Mouse (Mus musculus) spleen, adult 12 weeks (tissue): ENCODE results near the gene Arhgap25.

ENCODE experiments used
- DNase-seq: peaks from one replicate; pipeline ENCODE4 v3.0.0; 2022; ENCODE audit warnings: low spot score

Gene Arhgap25

DNA sequence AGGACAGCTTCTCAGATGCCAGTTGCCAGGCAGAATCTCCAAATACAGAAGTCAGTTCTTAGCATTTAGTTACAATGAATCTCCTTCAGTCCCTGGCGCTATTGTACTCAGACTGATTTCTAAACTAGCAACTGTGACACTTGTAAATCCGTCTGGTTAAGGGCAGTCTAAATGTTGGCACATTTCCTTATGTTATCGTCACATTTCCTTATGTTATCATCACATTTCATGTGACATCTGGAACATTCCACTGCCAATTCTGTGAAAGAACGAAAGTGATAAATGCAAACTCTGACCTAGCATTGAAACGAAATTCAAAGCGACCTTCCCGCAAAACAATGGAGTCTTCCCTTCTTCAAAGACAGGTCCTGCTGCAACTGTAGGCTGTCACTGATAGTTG is 87.8 kb downstream of the Arhgap25 start:
- no peak for DNase-seq

DNA sequence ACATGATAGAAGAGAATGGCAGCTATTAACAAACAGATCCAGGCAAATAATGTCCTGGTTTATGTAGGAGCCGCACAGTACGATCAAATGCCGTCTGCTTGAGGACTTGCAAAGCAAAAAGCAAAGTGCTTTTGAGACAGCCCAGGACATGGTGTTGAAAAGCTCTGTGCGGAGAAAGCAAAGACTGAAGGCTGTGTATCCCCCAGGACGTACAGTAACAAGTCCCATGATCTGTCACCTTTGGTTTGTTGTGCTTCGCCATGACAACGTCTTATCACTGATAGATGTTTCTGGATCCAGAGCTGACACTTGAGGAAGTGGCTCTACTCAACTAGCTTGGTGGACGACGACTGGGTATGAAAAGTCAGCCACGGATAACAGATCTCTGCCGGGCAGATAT is 89.8 kb downstream of the Arhgap25 start:
- DNase-seq, result no peak

- no peak for DNase-seq
These were observed 96.3 kb downstream of the Arhgap25 start for GRCm38 (mm10) chr6:87436745-87437144.

- DNase-seq, result no peak
These were observed 97.3 kb downstream of the Arhgap25 start for GRCm38 (mm10) chr6:87435791-87436190.

DNA sequence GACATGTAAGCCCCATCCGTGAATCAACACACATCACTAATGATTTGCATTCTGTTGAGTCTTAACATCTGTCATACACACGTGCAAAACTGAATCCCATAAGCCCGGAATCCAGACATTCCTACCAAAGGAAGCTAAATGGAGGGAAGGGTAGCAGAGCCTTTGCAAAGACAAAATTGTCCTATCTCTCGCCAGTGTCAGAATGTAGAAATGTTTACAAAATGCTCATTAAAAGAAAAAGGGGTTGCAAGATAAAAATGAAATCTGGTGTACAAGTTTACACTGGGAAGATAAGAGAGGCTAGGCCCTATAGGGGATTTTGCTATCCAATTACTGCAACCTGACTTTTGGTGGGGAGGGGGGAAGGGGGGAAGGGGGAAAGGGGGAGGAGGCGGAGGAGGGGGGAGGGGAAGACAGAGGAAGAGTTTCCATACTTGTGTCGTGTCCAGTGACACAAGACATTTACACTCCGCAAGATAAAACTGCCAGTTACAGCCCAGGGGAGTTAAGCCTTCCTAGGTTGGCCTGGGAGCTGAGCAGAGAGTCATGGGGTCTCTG is 104.5 kb downstream of the Arhgap25 start, which contains the start of gene Bmp10:
Gene Bmp10, plus strand, starts transcription at position 508 of the 558 bp plus-strand sequence.
- DNase-seq, result no peak

- DNase-seq, result no peak
These were observed 105.4 kb downstream of the Arhgap25 start for GRCm38 (mm10) chr6:87427616-87428015.

DNA sequence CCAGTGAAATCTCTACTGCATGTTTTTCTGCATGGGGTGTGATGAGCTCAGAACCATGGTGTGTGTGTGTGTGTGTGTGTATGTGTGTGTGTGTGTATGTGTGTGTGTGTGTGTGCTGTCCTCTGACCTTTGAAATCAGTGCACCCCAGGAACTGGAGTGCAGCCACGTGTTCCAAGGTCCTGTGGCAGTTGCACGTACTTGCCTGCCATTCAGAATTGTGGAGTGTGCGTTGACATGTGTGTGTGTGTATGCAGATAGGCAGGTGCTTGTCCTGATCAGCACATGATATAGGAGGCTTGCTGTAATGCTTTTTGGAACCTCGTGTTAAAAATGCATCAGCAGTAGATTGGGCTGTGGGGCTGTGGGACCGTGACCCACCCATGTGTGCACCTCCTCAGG is 106.1 kb downstream of the Arhgap25 start:
- DNase-seq, result no peak

DNA sequence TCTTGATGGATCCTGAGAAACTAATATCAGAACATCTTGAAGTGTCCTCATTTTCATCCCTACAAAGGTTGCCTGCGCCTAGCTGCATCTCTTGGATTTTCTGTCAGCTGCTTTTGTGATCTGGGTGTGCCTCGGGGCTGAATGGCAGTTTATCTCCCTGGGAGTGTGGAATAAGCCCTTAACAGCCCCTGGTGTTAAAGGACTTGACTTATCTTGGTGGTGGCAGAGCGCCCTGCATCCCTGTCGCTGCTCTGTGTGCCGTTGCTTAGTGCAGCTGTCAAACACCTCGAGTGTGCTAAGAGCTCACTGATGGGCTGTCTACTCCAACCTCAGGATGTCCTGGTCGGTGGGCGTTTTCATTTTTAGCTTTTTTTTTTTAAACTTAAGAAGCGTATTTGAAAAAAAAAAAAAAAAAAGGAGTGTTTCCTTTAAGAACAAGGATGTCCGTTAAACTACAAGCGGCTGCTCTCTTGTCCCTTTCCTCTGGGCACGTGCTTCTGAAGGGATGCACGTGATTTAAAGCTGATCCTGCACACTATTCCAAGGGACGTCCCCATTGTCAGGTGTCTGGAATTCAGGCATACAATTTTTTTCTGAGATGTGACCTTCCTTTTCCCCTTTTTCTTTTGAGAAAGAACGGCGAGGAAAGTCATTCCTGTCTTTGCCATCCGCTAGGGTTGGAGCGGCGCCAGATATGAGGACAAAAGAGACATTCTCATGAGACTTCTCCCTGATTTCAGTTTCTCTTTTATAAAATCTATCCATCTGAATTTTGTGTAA is 108.8 kb downstream of the Arhgap25 start:
- DNase-seq, result no peak

DNA sequence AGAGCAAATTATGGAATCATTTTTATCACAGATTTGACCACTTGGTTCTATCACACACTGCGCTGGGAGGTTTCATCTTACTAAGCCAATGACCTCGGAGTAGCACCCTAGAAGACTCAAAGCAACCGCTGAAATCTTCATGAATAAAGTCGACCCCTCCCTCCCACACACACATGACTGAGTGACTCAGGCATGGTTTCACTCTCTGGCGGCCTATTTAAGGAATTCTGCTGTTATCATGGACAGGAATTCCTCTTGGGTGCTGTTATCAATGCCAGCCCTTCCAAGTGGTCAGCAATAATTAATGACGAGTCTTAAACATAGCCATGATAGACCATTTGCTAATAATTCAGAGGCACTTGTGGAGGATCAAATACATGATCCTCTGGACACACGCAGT is 110.8 kb downstream of the Arhgap25 start:
- no peak for DNase-seq

- no peak for DNase-seq
These were observed 121.0 kb downstream of the Arhgap25 start for GRCm38 (mm10) chr6:87412011-87412410.
